ENCODE assay signal across 16 mouse cellular contexts in genomic region chr15:86253411-86253810, GRCm38 (mm10). TPM values are rescaled to one million over a fixed set of nuclear protein-coding genes. Genes with fewer than 3 reads are reported as not detected.
DNase-seq lines count a peak whose midpoint lies in the region; ATAC-seq lines count a peak whose summit lies in the region.
"Had no signal": no experiment of that assay in that cellular context is flagged by ENCODE, and none has a peak within 500 bp of the region (broad histone marks: within the 10 kb centered on the region; RNA-seq: fewer than 3 reads in every experiment).

No protein-coding gene starts in this region.

- no peak for ATAC-seq in hindbrain, embryonic 11.5 days (ENCODE audit: low FRiP score)
- ATAC-seq: inflammation-experienced regulatory T-cells, adult 6 months had no signal

- H3K4me3 ChIP-seq in hindbrain, embryonic 11.5 days (ENCODE audit: low read depth, low read length): no peak overlapping the region
- H3K4me3 ChIP-seq in hindbrain, embryonic 10.5 days: no peak overlapping the region
- no peak overlapping the region for H3K4me3 ChIP-seq in limb, embryonic 10.5 days
- H3K4me3 ChIP-seq: kidney, embryonic 15.5 days had no signal

- intact Hi-C loops in left cerebral cortex, postnatal 25 days (cut with DNase I): loop anchor here (5.0 to 10.0 kb wide), 2 partner anchors 671 to 1289 kb away; partner anchors contain the start of gene Fam19a5
- intact Hi-C loops in left cerebral cortex, postnatal 4 days (cut with DNase I): no loop called here

- H3K27ac ChIP-seq in hindbrain, embryonic 11.5 days (ENCODE audit: low read depth, low read length): no peak overlapping the region
- no peak overlapping the region for H3K27ac ChIP-seq in hindbrain, embryonic 10.5 days
- H3K27ac ChIP-seq in limb, embryonic 10.5 days: no peak overlapping the region
- H3K27ac ChIP-seq: kidney, embryonic 15.5 days had no signal

- H3K4me2 ChIP-seq in hindbrain, embryonic 11.5 days (replicated peaks; ENCODE audit: low read depth, low read length): no peak overlapping the region
- H3K4me2 ChIP-seq: kidney, embryonic 15.5 days had no signal

- no peaks in the 10 kb centered on the region for H3K9me3 ChIP-seq in hindbrain, embryonic 11.5 days (ENCODE audit: control insufficient read depth, low read length)
- H3K9me3 ChIP-seq in hindbrain, embryonic 10.5 days: no peaks in the 10 kb centered on the region
- no peaks in the 10 kb centered on the region for H3K9me3 ChIP-seq in limb, embryonic 10.5 days (replicated peaks)
- H3K9me3 ChIP-seq: kidney, embryonic 15.5 days had no signal

- no peak overlapping the region for H3K9ac ChIP-seq in hindbrain, embryonic 11.5 days (ENCODE audit: low read depth, low read length)
- H3K9ac ChIP-seq: kidney, embryonic 15.5 days had no signal

- H3K36me3 ChIP-seq in hindbrain, embryonic 11.5 days (ENCODE audit: control insufficient read depth, insufficient read depth, low read length): no peaks in the 10 kb centered on the region
- H3K36me3 ChIP-seq in hindbrain, embryonic 10.5 days: 0 out of 2 replicates have a peak, but pooled peaks cover 5% of the 10 kb centered on the region
- no peaks in the 10 kb centered on the region for H3K36me3 ChIP-seq in limb, embryonic 10.5 days
- H3K36me3 ChIP-seq: kidney, embryonic 15.5 days had no signal

- H3K27me3 ChIP-seq in hindbrain, embryonic 11.5 days (ENCODE audit: control insufficient read depth, insufficient read depth, low read length): no peaks in the 10 kb centered on the region
- no peaks in the 10 kb centered on the region; the same call in 1 of the 2 replicates for H3K27me3 ChIP-seq in hindbrain, embryonic 10.5 days (ENCODE audit: insufficient read depth, poor library complexity, severe bottlenecking)
- no peaks in the 10 kb centered on the region for H3K27me3 ChIP-seq in limb, embryonic 10.5 days (ENCODE audit: low read depth, poor library complexity, severe bottlenecking)
- H3K27me3 ChIP-seq: kidney, embryonic 15.5 days had no signal

- DNase-seq in hindbrain, embryonic 11.5 days (ENCODE audit: low spot score): peak; percentile 11
- no peak for DNase-seq in hindbrain, embryonic 10.5 days (ENCODE audit: low spot score)
- DNase-seq in left cerebral cortex, postnatal 25 days (ENCODE audit: low spot score in 2 of 2): peak; percentile 47 to 77
- DNase-seq in left cerebral cortex, postnatal 4 days: no peak
- DNase-seq in brain, adult 2 months (ENCODE audit: low read depth, low spot score): peak; percentile 85
- DNase-seq in c-Kit-positive CD71-positive TER-119-negative erythroid progenitor cells, embryonic 14.5 days (ENCODE audit: low read depth): peak; percentile 44
- DNase-seq in limb, embryonic 10.5 days (ENCODE audit: low spot score): no peak
- DNase-seq in gastrocnemius, adult 18-20 months (ENCODE audit: low spot score): no peak
- DNase-seq: adrenal gland, postnatal 10 days; cerebellum, postnatal 10 days; gastrocnemius, postnatal 25 days; heart, postnatal 14 days; lung, postnatal 14 days; thymus, postnatal 36 days had no signal

- H3K4me1 ChIP-seq in hindbrain, embryonic 11.5 days (replicated peaks; ENCODE audit: control insufficient read depth, insufficient read depth, low read length): no peaks in the 10 kb centered on the region
- peaks cover 26% of the 10 kb centered on the region for H3K4me1 ChIP-seq in hindbrain, embryonic 10.5 days (replicated peaks)
- peaks cover 25% of the 10 kb centered on the region for H3K4me1 ChIP-seq in limb, embryonic 10.5 days

- 36% methylated on average over 10 of the region's 10 CpGs for WGBS in hindbrain, embryonic 11.5 days
- 30% methylated on average over 10 of the region's 10 CpGs for WGBS in hindbrain, embryonic 10.5 days
- WGBS in limb, embryonic 10.5 days: 52% methylated on average over 10 of the region's 10 CpGs

RNA-seq across cellular contexts. Expression of gene Tbc1d22a, which starts 39.2 kb away (rescaled TPM):
- polyA plus RNA-seq in hindbrain, embryonic 11.5 days (2014; fragmentation: Nextera tagmentation; extraction: Ambion mirVana): 7.3 and 8.3 TPM in 2 replicates
- polyA plus RNA-seq in hindbrain, embryonic 10.5 days (2016; fragmentation: Nextera tagmentation; extraction: Ambion mirVana): 13.4 and 13.5 TPM in 2 replicates
- total RNA-seq in left cerebral cortex, postnatal 25 days (2021): 10 to 100 TPM; 28.8 to 31.6 TPM
- 10 to 100 TPM; 17.9 to 19.3 TPM for total RNA-seq in left cerebral cortex, postnatal 4 days (2021)
- 11.2 and 12.0 TPM in 2 replicates for polyA plus RNA-seq in limb, embryonic 10.5 days (2016; fragmentation: Nextera tagmentation; extraction: Ambion mirVana)
- 10 to 100 TPM; 15.6 to 17.1 TPM for total RNA-seq in gastrocnemius, adult 18-20 months (2021)

Comparison
In these comparisons a context has a peak if more than half of its experiments do, and no peak if none do; other contexts are left out.
1. DNase-seq: peak in hindbrain, embryonic 11.5 days (single experiment), left cerebral cortex, postnatal 25 days (2 of 2), brain, adult 2 months (single experiment) and c-Kit-positive CD71-positive TER-119-negative erythroid progenitor cells, embryonic 14.5 days (single experiment); none in hindbrain, embryonic 10.5 days (single experiment), left cerebral cortex, postnatal 4 days (single experiment), limb, embryonic 10.5 days (single experiment) and gastrocnemius, adult 18-20 months (single experiment).